Mouse (Mus musculus): Measurements from ENCODE around the gene H2afy. TPM values are rescaled to one million over a fixed set of nuclear protein-coding genes. Genes with fewer than 3 reads are reported as not detected.

The H2afy gene
- polyA plus RNA-seq, 1 experiment from 2014 or later, result 287 TPM

GRCm38 (mm10) chr13:56152773-56153460, 16.8 kb upstream of the H2afy start:
- peaks cover 3% of the 10 kb centered on the region; the same call in 1 of the 2 replicates for H3K4me1 ChIP-seq (replicated peaks; ENCODE audit: control insufficient read depth, insufficient read depth, low read length)
- WGBS, result 81% methylated on average over 7 of the region's 7 CpGs
- H3K4me2 ChIP-seq (replicated peaks), result no peak overlapping the region
- no peaks in the 10 kb centered on the region for H3K36me3 ChIP-seq (replicated peaks; ENCODE audit: control insufficient read depth, insufficient read depth)
- H3K9ac ChIP-seq, result no peak overlapping the region
- H3K4me3 ChIP-seq (replicated peaks; ENCODE audit: low read length), result no peak overlapping the region
- ATAC-seq (ENCODE audit: low FRiP score), result no peak
- no peaks in the 10 kb centered on the region for H3K27me3 ChIP-seq (ENCODE audit: control insufficient read depth, insufficient read depth, low read length)
- DNase-seq (ENCODE audit: low spot score), result no peak
- no peak overlapping the region for H3K27ac ChIP-seq
- no peaks in the 10 kb centered on the region for H3K9me3 ChIP-seq (ENCODE audit: control insufficient read depth, low read length)

DNA sequence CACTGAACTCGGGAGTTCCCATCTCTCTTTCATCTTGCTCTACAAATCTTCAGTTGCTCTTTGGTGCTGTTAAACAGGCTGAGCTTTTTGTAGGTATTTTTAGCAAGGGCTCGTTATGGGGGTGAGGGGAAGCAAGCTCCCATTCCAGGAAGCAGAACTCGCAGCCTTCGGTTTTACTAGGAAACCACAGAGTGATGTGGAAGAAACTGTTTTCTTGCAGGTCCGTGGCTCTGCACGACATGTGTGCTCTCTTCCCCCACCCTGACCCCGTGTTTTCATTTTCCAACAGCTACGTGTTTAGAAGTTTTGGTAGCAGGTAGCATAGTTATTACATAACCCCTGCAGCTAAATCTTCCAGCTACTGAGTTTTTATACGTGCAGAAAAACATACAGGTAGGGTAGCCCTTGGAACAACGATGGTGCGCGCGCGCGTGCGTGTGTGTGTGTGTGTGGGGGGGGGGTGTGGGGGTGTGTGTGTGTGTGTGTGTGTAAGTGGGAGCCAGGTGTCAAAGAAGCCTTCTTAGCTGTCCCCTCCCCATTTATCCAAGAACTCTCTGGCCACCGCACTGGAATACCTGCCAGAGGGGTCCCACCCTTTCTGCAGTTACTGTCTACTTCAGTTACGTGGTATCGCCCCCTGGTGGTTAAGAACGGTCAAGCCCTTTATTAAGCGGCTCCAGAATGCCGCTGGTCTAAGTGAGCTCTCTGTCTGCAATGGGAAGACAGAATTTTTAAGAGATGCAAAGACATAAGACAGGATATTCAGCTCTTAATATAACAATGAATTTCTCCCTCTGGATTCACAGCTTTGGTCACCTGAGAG, 15.5 kb upstream of the H2afy start:
- 56% methylated on average over 22 of the region's 22 CpGs for WGBS
- Histone ChIP-seq H3K4me2 (replicated peaks) (no peak overlapping the region), H3K4me3 (replicated peaks; ENCODE audit: low read length) (no peak overlapping the region), H3K27me3 (ENCODE audit: control insufficient read depth, insufficient read depth, low read length) (no peaks in the 10 kb centered on the region), H3K9me3 (ENCODE audit: control insufficient read depth, low read length) (no peaks in the 10 kb centered on the region), H3K9ac (no peak overlapping the region), H3K36me3 (replicated peaks; ENCODE audit: control insufficient read depth, insufficient read depth) (no peaks in the 10 kb centered on the region), H3K4me1 (replicated peaks; ENCODE audit: control insufficient read depth, insufficient read depth, low read length) (peaks cover 3% of the 10 kb centered on the region; the same call in 1 of the 2 replicates), H3K27ac (no peak overlapping the region)
- peak; percentile 90 for DNase-seq (ENCODE audit: low spot score)
- ATAC-seq (ENCODE audit: low FRiP score), result no peak

DNA sequence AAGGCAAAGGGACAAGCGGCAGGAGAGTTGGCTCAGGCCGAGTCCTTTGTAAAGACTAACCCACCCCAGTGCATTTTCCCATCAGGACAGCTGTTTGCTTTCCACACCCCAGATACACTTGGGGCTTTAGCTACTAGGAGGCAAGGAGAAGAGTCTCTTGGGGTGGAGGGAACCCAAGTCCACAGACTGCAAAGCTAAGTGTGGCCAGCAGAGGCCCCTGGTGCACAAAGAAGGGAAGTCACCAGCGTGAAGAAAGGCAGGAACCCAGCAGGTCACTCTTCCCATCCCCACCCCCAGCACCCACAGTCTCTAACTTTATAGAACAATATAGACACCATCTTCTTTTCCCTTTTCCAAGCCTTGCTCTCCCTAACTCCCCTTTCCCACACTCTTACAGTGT, 9.4 kb upstream of the H2afy start:
- H3K9me3 ChIP-seq (ENCODE audit: control insufficient read depth, low read length), result no peaks in the 10 kb centered on the region
- no peak overlapping the region for H3K9ac ChIP-seq
- ATAC-seq (ENCODE audit: low FRiP score) (no peak), DNase-seq (ENCODE audit: low spot score) (no peak)
- H3K4me2 ChIP-seq (replicated peaks), result no peak overlapping the region
- H3K27ac ChIP-seq, result no peak overlapping the region
- H3K4me1 ChIP-seq (replicated peaks; ENCODE audit: control insufficient read depth, insufficient read depth, low read length), result 0 out of 2 replicates have a peak, but pooled peaks cover 4% of the 10 kb centered on the region
- H3K36me3 ChIP-seq (replicated peaks; ENCODE audit: control insufficient read depth, insufficient read depth), result no peaks in the 10 kb centered on the region
- 36% methylated on average over 3 of the region's 3 CpGs for WGBS
- H3K27me3 ChIP-seq (ENCODE audit: control insufficient read depth, insufficient read depth, low read length), result no peaks in the 10 kb centered on the region
- no peak overlapping the region for H3K4me3 ChIP-seq (replicated peaks; ENCODE audit: low read length)

GRCm38 (mm10) chr13:56144021-56144420, 7.9 kb upstream of the H2afy start:
- Histone ChIP-seq H3K4me3 (replicated peaks; ENCODE audit: low read length) (no peak overlapping the region), H3K36me3 (replicated peaks; ENCODE audit: control insufficient read depth, insufficient read depth) (no peaks in the 10 kb centered on the region), H3K9ac (no peak overlapping the region), H3K4me1 (replicated peaks; ENCODE audit: control insufficient read depth, insufficient read depth, low read length) (0 out of 2 replicates have a peak, but pooled peaks cover 4% of the 10 kb centered on the region), H3K27ac (no peak overlapping the region), H3K27me3 (ENCODE audit: control insufficient read depth, insufficient read depth, low read length) (no peaks in the 10 kb centered on the region), H3K4me2 (replicated peaks) (no peak overlapping the region), H3K9me3 (ENCODE audit: control insufficient read depth, low read length) (no peaks in the 10 kb centered on the region)
- DNase-seq (ENCODE audit: low spot score) (no peak), ATAC-seq (ENCODE audit: low FRiP score) (no peak)
- 67% methylated on average over 2 of the region's 2 CpGs for WGBS

GRCm38 (mm10) chr13:56143151-56143513, 7.0 kb upstream of the H2afy start:
- WGBS, result 5% methylated on average over 7 of the region's 7 CpGs
- DNase-seq (ENCODE audit: low spot score), result no peak
- 0 out of 2 replicates have a peak, but pooled peaks cover 4% of the 10 kb centered on the region for H3K4me1 ChIP-seq (replicated peaks; ENCODE audit: control insufficient read depth, insufficient read depth, low read length)
- H3K4me3 ChIP-seq (replicated peaks; ENCODE audit: low read length), result no peak overlapping the region
- H3K27me3 ChIP-seq (ENCODE audit: control insufficient read depth, insufficient read depth, low read length), result no peaks in the 10 kb centered on the region
- H3K9me3 ChIP-seq (ENCODE audit: control insufficient read depth, low read length), result no peaks in the 10 kb centered on the region
- ATAC-seq (ENCODE audit: low FRiP score), result no peak
- H3K4me2 ChIP-seq (replicated peaks), result no peak overlapping the region
- H3K36me3 ChIP-seq (replicated peaks; ENCODE audit: control insufficient read depth, insufficient read depth), result no peaks in the 10 kb centered on the region
- H3K9ac ChIP-seq, result no peak overlapping the region
- H3K27ac ChIP-seq, result no peak overlapping the region

DNA sequence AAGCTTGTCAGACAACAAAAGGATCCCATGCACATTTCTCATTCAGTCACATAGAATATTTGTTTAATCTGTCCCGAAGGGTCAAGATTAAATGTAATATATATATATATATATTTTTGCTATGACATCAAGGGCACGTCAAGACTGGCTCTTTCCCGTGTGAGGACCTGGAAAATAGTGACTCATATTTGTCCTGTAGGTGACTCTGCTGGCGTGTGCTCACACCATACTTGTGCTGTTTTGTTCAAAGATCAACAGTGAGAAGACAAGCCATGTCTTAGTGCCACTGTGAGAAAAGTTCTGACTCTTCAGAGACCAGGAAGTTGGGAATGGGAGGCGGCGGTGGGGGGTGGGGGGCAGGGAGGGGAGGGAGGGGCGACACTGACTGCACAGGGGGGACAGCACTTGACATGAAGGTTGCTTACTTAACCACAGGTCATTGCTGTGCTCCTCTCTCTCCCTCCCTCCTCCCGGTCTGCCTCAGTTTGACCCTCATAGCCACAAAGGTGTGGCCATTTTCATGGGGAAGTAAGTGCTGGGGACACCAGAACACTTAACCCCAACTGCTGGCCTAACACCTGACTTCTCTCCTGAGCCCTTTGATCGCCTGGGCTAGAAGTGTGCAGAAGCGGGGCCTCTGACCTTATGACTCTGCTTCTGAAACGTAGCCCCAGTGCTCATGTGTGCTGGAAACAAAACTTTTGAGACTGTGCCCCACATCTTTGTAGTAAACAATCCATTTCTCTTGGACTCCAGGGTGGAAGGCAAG, 6.4 kb upstream of the H2afy start:
- no peak overlapping the region for H3K9ac ChIP-seq
- H3K9me3 ChIP-seq (ENCODE audit: control insufficient read depth, low read length), result no peaks in the 10 kb centered on the region
- no peak overlapping the region for H3K4me2 ChIP-seq (replicated peaks)
- H3K27me3 ChIP-seq (ENCODE audit: control insufficient read depth, insufficient read depth, low read length), result no peaks in the 10 kb centered on the region
- no peak overlapping the region for H3K27ac ChIP-seq
- DNase-seq (ENCODE audit: low spot score) (no peak), ATAC-seq (ENCODE audit: low FRiP score) (no peak)
- 30% methylated on average over 9 of the region's 11 CpGs for WGBS
- no peak overlapping the region for H3K4me3 ChIP-seq (replicated peaks; ENCODE audit: low read length)
- no peaks in the 10 kb centered on the region for H3K36me3 ChIP-seq (replicated peaks; ENCODE audit: control insufficient read depth, insufficient read depth)
- 0 out of 2 replicates have a peak, but pooled peaks cover 4% of the 10 kb centered on the region for H3K4me1 ChIP-seq (replicated peaks; ENCODE audit: control insufficient read depth, insufficient read depth, low read length)

DNA sequence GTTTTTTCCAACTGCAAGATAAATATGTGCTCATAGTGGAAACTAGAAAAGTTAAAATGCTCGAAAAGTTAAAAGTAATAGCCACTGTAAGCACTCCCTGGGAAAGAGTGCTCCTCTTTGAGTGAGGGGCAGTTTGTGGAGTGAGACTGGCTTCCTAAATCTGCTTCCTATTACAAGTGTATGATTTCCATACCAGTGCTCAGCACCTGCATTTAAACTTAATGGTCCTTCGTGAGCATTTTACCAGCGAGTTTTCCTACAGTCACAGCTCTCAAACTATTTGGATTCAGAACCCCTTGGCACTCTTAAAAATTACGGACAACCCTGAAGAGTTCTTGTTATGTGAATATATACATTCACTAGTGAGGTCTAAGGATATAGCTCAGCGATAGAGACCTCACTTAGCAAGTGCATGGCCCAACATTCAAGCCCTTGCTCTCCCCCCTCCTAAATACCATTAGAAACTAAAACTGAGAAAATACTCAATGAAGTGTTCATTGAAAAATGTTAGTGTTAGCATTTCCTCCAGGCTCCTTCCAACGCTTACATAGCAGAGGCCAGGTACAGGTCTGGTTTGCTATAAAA, 3.1 kb upstream of the H2afy start:
- Histone ChIP-seq H3K4me1 (replicated peaks; ENCODE audit: control insufficient read depth, insufficient read depth, low read length) (peaks cover 11% of the 10 kb centered on the region), H3K27ac (no peak overlapping the region), H3K36me3 (replicated peaks; ENCODE audit: control insufficient read depth, insufficient read depth) (no peaks in the 10 kb centered on the region), H3K9ac (no peak overlapping the region), H3K9me3 (ENCODE audit: control insufficient read depth, low read length) (no peaks in the 10 kb centered on the region), H3K4me3 (replicated peaks; ENCODE audit: low read length) (no peak overlapping the region), H3K27me3 (ENCODE audit: control insufficient read depth, insufficient read depth, low read length) (no peaks in the 10 kb centered on the region), H3K4me2 (replicated peaks) (no peak overlapping the region)
- WGBS, result 64% methylated on average over 6 of the region's 6 CpGs
- ATAC-seq (ENCODE audit: low FRiP score) (no peak), DNase-seq (ENCODE audit: low spot score) (no peak)

DNA sequence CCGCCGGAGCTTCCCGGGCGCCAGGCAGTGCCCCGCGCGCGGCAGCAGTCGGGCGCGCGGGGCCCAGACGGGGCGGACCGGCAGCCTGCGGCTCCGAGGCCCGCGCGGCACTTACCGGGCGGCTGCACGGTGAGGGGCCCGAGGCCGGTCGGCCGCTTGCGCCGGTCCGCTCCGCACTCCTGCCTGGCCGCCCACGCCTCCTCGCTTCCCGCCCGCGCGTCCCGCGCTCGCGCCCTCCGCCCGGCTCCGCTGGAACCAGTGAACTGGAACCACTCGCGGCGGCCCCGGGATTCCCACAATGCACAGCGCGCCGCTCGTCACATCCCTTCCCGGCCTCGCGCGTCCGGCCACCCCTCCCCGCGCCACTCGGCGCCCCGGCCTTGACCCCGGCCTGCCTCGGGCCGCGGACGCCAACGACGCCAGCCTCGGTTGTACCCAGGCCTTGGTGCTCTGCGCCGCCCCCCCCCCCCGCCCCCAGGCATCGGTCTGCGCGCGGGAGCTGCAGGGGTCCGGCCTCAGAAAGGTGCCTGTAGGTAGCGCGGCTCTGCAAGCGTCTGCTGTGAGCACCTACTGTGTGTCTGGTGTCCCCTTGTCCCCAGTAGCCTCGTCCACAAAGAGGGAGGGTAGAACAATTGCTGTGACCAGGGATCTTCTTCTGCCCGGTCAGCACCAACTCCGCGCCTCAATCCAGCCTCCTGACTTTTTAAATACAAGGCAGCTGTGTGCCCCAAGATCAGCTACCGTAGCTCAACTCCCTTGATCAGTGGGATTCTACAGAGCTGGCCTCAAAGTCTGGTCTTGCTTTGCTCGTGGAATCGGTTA, 719 bp downstream of the H2afy start:
- Histone ChIP-seq H3K27me3 (ENCODE audit: control insufficient read depth, insufficient read depth, low read length) (no peaks in the 10 kb centered on the region), H3K4me1 (replicated peaks; ENCODE audit: control insufficient read depth, insufficient read depth, low read length) (peaks cover 21% of the 10 kb centered on the region), H3K36me3 (replicated peaks; ENCODE audit: control insufficient read depth, insufficient read depth) (no peaks in the 10 kb centered on the region; the same call in 1 of the 2 replicates), H3K4me3 (replicated peaks; ENCODE audit: low read length) (peak overlapping the region; percentile 99), H3K27ac (peak overlapping the region; percentile 88), H3K9me3 (ENCODE audit: control insufficient read depth, low read length) (no peaks in the 10 kb centered on the region), H3K4me2 (replicated peaks) (peak overlapping the region; percentile 95), H3K9ac (peak overlapping the region; percentile 97)
- DNase-seq (ENCODE audit: low spot score) (peak; percentile 75), ATAC-seq (ENCODE audit: low FRiP score) (peak; percentile 87)
- under 1% methylated on average over 73 of the region's 89 CpGs for WGBS

Data from hindbrain, embryonic 14.5 days (tissue).